ENCODE assay signal across 16 mouse cellular contexts in genomic region chr5:41392137-41392554, GRCm38 (mm10).
DNase-seq lines count a peak whose midpoint lies in the region; ATAC-seq lines count a peak whose summit lies in the region.
"Had no signal": no experiment of that assay in that cellular context is flagged by ENCODE, and none has a peak within 500 bp of the region (broad histone marks: within the 10 kb centered on the region; RNA-seq: fewer than 3 reads in every experiment).

No protein-coding gene starts in this region.

- 0 out of 2 replicates have a peak, but pooled peaks have one; percentile 47 for ATAC-seq in midbrain, embryonic 12.5 days (ENCODE audit: low FRiP score, low read depth)
- ATAC-seq in midbrain, embryonic 13.5 days, result no peak
- peak; percentile 74 for ATAC-seq in forebrain, embryonic 15.5 days (replicated peaks)
- ATAC-seq in limb, embryonic 15.5 days (ENCODE audit: insufficient number of reproducible peaks, low FRiP score, low TSS enrichment, low read depth), result no peak
- ATAC-seq: activated CD4-positive, CD25-positive, alpha-beta regulatory T cell, adult 4 months; Patski had no signal

- H3K4me1 ChIP-seq in midbrain, embryonic 12.5 days, result no peaks in the 10 kb centered on the region; the same call in 1 of the 2 replicates
- no peaks in the 10 kb centered on the region for H3K4me1 ChIP-seq in midbrain, embryonic 13.5 days (replicated peaks)
- H3K4me1 ChIP-seq in forebrain, embryonic 15.5 days, result peaks cover 16% of the 10 kb centered on the region
- 0 out of 2 replicates have a peak, but pooled peaks cover 2% of the 10 kb centered on the region for H3K4me1 ChIP-seq in limb, embryonic 15.5 days
- H3K4me1 ChIP-seq: stomach, embryonic 15.5 days had no signal

- no peak overlapping the region for H3K9ac ChIP-seq in midbrain, embryonic 12.5 days (replicated peaks)
- no peak overlapping the region for H3K9ac ChIP-seq in midbrain, embryonic 13.5 days (replicated peaks)
- no peak overlapping the region for H3K9ac ChIP-seq in forebrain, embryonic 15.5 days (replicated peaks)
- no peak overlapping the region for H3K9ac ChIP-seq in limb, embryonic 15.5 days
- H3K9ac ChIP-seq: stomach, embryonic 15.5 days had no signal

- no peak for DNase-seq in spleen, postnatal 14 days (ENCODE audit: low spot score in 2 of 2)
- DNase-seq in c-Kit-positive CD71-positive TER-119-positive erythroid progenitor cells, embryonic 14.5 days (ENCODE audit: low spot score), result no peak
- DNase-seq in urinary bladder, postnatal 36 days (ENCODE audit: low spot score in 2 of 2), result no peak
- DNase-seq: heart, postnatal 14 days; left cerebral cortex, postnatal 4 days; lung, postnatal 10 days; spleen, adult 18-20 months; thymus, adult 2 months had no signal

- WGBS in midbrain, embryonic 12.5 days, result 74% methylated on average over 9 of the region's 9 CpGs
- WGBS in midbrain, embryonic 13.5 days, result 64% methylated on average over 9 of the region's 9 CpGs
- WGBS in forebrain, embryonic 15.5 days, result 21% methylated on average over 9 of the region's 9 CpGs
- WGBS in limb, embryonic 15.5 days, result 41% methylated on average over 9 of the region's 9 CpGs

- H3K4me3 ChIP-seq in midbrain, embryonic 12.5 days, result no peak overlapping the region
- H3K4me3 ChIP-seq in midbrain, embryonic 13.5 days (replicated peaks), result no peak overlapping the region
- H3K4me3 ChIP-seq in forebrain, embryonic 15.5 days, result no peak overlapping the region
- H3K4me3 ChIP-seq in limb, embryonic 15.5 days, result no peak overlapping the region
- H3K4me3 ChIP-seq: stomach, embryonic 15.5 days had no signal

- no peaks in the 10 kb centered on the region for H3K9me3 ChIP-seq in midbrain, embryonic 12.5 days
- H3K9me3 ChIP-seq in midbrain, embryonic 13.5 days, result no peaks in the 10 kb centered on the region
- H3K9me3 ChIP-seq in forebrain, embryonic 15.5 days, result no peaks in the 10 kb centered on the region
- H3K9me3 ChIP-seq in limb, embryonic 15.5 days, result no peaks in the 10 kb centered on the region
- H3K9me3 ChIP-seq: stomach, embryonic 15.5 days had no signal

- H3K27me3 ChIP-seq in midbrain, embryonic 12.5 days, result no peaks in the 10 kb centered on the region
- H3K27me3 ChIP-seq in midbrain, embryonic 13.5 days, result no peaks in the 10 kb centered on the region
- no peaks in the 10 kb centered on the region for H3K27me3 ChIP-seq in forebrain, embryonic 15.5 days
- no peaks in the 10 kb centered on the region for H3K27me3 ChIP-seq in limb, embryonic 15.5 days
- H3K27me3 ChIP-seq: stomach, embryonic 15.5 days had no signal

- no peaks in the 10 kb centered on the region for H3K36me3 ChIP-seq in midbrain, embryonic 12.5 days
- H3K36me3 ChIP-seq in midbrain, embryonic 13.5 days, result no peaks in the 10 kb centered on the region
- H3K36me3 ChIP-seq in forebrain, embryonic 15.5 days, result no peaks in the 10 kb centered on the region
- no peaks in the 10 kb centered on the region for H3K36me3 ChIP-seq in limb, embryonic 15.5 days
- H3K36me3 ChIP-seq: stomach, embryonic 15.5 days had no signal

- no peak overlapping the region for H3K27ac ChIP-seq in midbrain, embryonic 12.5 days (replicated peaks)
- H3K27ac ChIP-seq in midbrain, embryonic 13.5 days, result no peak overlapping the region
- peak overlapping the region; percentile 47; the same call in 1 of the 2 replicates for H3K27ac ChIP-seq in forebrain, embryonic 15.5 days (replicated peaks)
- peak overlapping the region; percentile 38; the same call in 1 of the 2 replicates for H3K27ac ChIP-seq in limb, embryonic 15.5 days
- H3K27ac ChIP-seq: stomach, embryonic 15.5 days had no signal

- no peak overlapping the region for H3K4me2 ChIP-seq in midbrain, embryonic 12.5 days (replicated peaks)
- H3K4me2 ChIP-seq in midbrain, embryonic 13.5 days (replicated peaks), result no peak overlapping the region
- 0 out of 2 replicates have a peak overlapping the region, but pooled peaks have one; percentile 5 for H3K4me2 ChIP-seq in forebrain, embryonic 15.5 days (replicated peaks)
- no peak overlapping the region for H3K4me2 ChIP-seq in limb, embryonic 15.5 days
- H3K4me2 ChIP-seq: heart, embryonic 11.5 days; stomach, embryonic 15.5 days had no signal

Comparison
In these comparisons a context has a peak if more than half of its experiments do, and no peak if none do; other contexts are left out.
1. ATAC-seq: peak in midbrain, embryonic 12.5 days (single experiment) and forebrain, embryonic 15.5 days (single experiment); none in midbrain, embryonic 13.5 days (single experiment) and limb, embryonic 15.5 days (single experiment).
2. H3K27ac ChIP-seq: peak in forebrain, embryonic 15.5 days (single experiment) and limb, embryonic 15.5 days (single experiment); none in midbrain, embryonic 12.5 days (single experiment) and midbrain, embryonic 13.5 days (single experiment).